Mouse (Mus musculus): ENCODE data around the gene Ermap.

GRCm38 (mm10) chr4:119183525-119183924, 6.3 kb downstream of the Ermap start:
- TF ChIP-seq POLR2A (IDR thresholded peaks at IDR 0.05; ENCODE audit: borderline replicate concordance, control insufficient read depth, low read depth, low read length) (no peak), CTCF (IDR thresholded peaks at IDR 0.05; ENCODE audit: control insufficient read depth, insufficient read depth, low read length) (no peak)
